Mouse (Mus musculus): ENCODE measurements around the gene Tuba3a.

Tuba3a gene

DNA sequence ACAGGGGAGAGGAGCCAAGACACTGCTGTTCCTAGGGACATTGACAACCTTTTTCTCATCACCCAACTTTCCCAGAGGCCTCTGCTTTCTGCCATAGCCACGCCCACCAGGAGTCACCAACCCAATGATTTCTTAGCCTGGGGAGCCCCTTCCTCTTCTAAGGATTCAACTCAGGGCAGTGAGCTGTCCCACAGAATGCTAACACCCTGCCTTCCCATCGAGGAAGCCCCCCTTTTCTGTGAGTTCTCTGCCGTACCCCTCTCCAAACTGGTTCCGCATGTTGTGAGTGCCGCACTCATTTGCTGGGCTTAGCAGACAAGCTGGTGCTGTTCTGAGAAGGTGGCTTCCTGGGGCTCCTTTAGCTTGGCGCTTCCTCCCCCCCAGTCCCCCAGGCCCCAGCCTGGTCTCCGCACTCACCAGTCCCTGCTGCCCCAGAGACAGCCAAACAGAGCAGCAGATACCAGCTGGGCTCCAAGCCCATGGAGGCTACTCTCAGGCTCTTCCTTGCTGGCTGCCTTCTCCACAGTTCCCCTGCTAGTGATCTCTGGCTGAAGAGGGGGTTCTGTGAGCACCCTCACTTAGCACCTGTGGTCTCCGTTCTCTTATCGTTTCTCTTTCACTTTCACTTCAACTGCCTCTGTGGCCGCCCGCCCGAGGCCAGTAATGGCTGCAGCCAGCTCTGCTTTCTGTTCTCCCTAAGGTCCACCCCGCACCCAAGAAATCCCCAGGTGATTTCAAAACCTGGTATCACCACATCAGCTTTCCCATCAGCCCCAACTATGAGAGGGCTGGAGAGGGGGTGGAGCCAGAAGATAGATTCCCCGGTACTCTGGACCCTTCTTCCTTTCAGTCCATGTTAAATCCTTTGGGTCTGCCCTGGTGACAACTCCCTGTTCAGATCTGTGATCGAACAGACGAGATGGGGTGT, 54.5 kb downstream of the Tuba3a start, which contains the start of gene Tapbpl:
Gene Tapbpl, minus strand, starts transcription at position 744 of the 928 bp plus-strand sequence.
- peak; percentile 41 for DNase-seq (ENCODE audit: low spot score)

DNA sequence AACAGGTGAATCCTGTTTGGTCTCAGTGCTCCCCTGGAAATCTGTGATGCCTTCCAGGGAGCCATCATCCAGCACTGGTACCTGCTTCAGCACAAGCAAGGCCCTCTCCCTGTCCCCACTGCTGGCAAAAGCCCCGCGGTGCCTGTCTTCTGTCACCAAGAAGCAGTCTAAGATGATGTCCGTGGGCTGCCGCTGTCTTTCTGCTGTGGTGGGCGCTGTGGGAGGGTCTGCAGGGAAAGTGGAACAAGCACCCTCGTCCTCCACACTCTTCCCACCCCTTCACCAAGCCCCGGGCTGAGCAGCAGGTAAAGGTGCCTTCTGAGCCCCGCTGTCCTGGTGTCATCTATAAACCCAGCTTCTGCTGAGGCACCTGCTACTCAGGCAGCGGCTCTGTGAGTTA, 55.3 kb downstream of the Tuba3a start:
- no peak for DNase-seq (ENCODE audit: low spot score)
